Mouse (Mus musculus) midbrain, embryonic 14.5 days (tissue): ENCODE results near the gene Atpif1. TPM values are rescaled to one million over a fixed set of nuclear protein-coding genes. Genes with fewer than 3 reads are reported as not detected.
"Not testable (repeated sequence)": the region's sequence is repeated elsewhere in the genome, so short reads cannot be mapped to it uniquely, and the experiment has no call there.

ENCODE experiments used
- ATAC-seq: fragments of 200-750 bp; cut with Nextera tagmentation; 2 replicates; pipeline ENCODE4 v1.8.0; 2017; ENCODE audit warnings: moderate number of reproducible peaks, moderate library complexity; ENCODE audit not compliant: low FRiP score, low TSS enrichment
- DNase-seq: peaks from one replicate; pipeline ENCODE4 v3.0.0-alpha.2; 2015
- H3K27ac ChIP-seq: fragments of 300-500 bp; sonication (generic); replicated peaks from 2 replicates; pipeline ENCODE4 v1.5.1; 2014; ENCODE audit warnings: mild to moderate bottlenecking, low read depth, low read length, moderate library complexity
- H3K27me3 ChIP-seq: fragments of 300-500 bp; sonication (generic); 2 replicates; pipeline ENCODE4 v1.6.1; 2014; ENCODE audit warnings: low read length, control low read depth, mixed read lengths; ENCODE audit not compliant: control insufficient read depth, insufficient read depth
- H3K36me3 ChIP-seq: fragments of 300-500 bp; sonication (generic); 2 replicates; pipeline ENCODE4 v1.6.1; 2014; ENCODE audit warnings: low read length, control low read depth; ENCODE audit not compliant: control insufficient read depth, insufficient read depth
- H3K4me1 ChIP-seq: fragments of 300-500 bp; sonication (generic); 2 replicates; pipeline ENCODE4 v1.6.1; 2014; ENCODE audit warnings: mild to moderate bottlenecking, antibody characterized with exemption, low read length, control low read depth; ENCODE audit not compliant: control insufficient read depth, insufficient read depth
- H3K4me2 ChIP-seq: fragments of 300-500 bp; sonication (generic); 2 replicates; pipeline ENCODE4 v1.6.1; 2014; ENCODE audit warnings: mild to moderate bottlenecking, low read length, moderate library complexity
- H3K4me3 ChIP-seq: fragments of 300-500 bp; sonication (generic); replicated peaks from 2 replicates; pipeline ENCODE4 v1.5.1; 2014; ENCODE audit warnings: low read depth, low read length
- H3K9ac ChIP-seq: fragments of 300-500 bp; sonication (generic); replicated peaks from 2 replicates; pipeline ENCODE4 v1.6.1; 2014; ENCODE audit warnings: mild to moderate bottlenecking, low read length, moderate library complexity
- H3K9me3 ChIP-seq: fragments of 300-500 bp; sonication (generic); 2 replicates; pipeline ENCODE4 v1.6.1; 2016; ENCODE audit warnings: low read length, control low read depth, mixed read lengths; ENCODE audit not compliant: control insufficient read depth
- WGBS: fragments of 180-500 bp; shearing (Covaris S2); extraction: QIAGEN DNeasy Blood & Tissue Kit; methylation state at CpG from one replicate; pipeline ENCODE4 v1.1.7; 2014; 5-methylcytosine and 5-hydroxymethylcytosine counted together
- polyA plus RNA-seq: library from polyadenylated mRNA; unstranded; fragments of >200 nt; fragmentation: Nextera tagmentation; extraction: Ambion mirVana; gene quantifications from 2 replicates; pipeline ENCODE4 v1.2.1, GENCODE M21; 2014

Atpif1 gene
- polyA plus RNA-seq, 1 experiment from 2014 or later = 1,327 TPM

GRCm38 (mm10) chr4:132563261-132563660 lies 29.8 kb upstream of the Atpif1 start:
- Histone ChIP-seq H3K27ac (no peak overlapping the region), H3K27me3 (no peaks in the 10 kb centered on the region), H3K4me3 (no peak overlapping the region), H3K9me3 (no peaks in the 10 kb centered on the region), H3K4me1 (no peaks in the 10 kb centered on the region), H3K36me3 (no peaks in the 10 kb centered on the region), H3K9ac (no peak overlapping the region), H3K4me2 (no peak overlapping the region)
- ATAC-seq (no peak), DNase-seq (no peak)
- WGBS = 94% methylated on average over 3 of the region's 3 CpGs

- H3K4me3 ChIP-seq, H3K9ac ChIP-seq, DNase-seq, H3K27me3 ChIP-seq, H3K4me2 ChIP-seq, H3K9me3 ChIP-seq, H3K4me1 ChIP-seq, ATAC-seq, H3K27ac ChIP-seq: not testable (repeated sequence)
- 89% methylated on average over 7 of the region's 7 CpGs for WGBS
- H3K36me3 ChIP-seq = peaks cover 40% of the 10 kb centered on the region
These were observed 22.1 kb upstream of the Atpif1 start for GRCm38 (mm10) chr4:132555550-132555949.

- no peak overlapping the region for H3K9ac ChIP-seq
- H3K4me1 ChIP-seq = no peaks in the 10 kb centered on the region
- no peak overlapping the region for H3K27ac ChIP-seq
- peaks cover 48% of the 10 kb centered on the region for H3K36me3 ChIP-seq
- WGBS = 82% methylated on average over 8 of the region's 8 CpGs
- H3K9me3 ChIP-seq = no peaks in the 10 kb centered on the region
- no peak overlapping the region for H3K4me3 ChIP-seq
- no peaks in the 10 kb centered on the region for H3K27me3 ChIP-seq
- H3K4me2 ChIP-seq = no peak overlapping the region
- DNase-seq = no peak
- ATAC-seq = no peak
These were observed 21.2 kb upstream of the Atpif1 start for GRCm38 (mm10) chr4:132554653-132555052.

GRCm38 (mm10) chr4:132554221-132554620 lies 20.8 kb upstream of the Atpif1 start:
- peaks cover 53% of the 10 kb centered on the region for H3K36me3 ChIP-seq
- H3K9me3 ChIP-seq = no peaks in the 10 kb centered on the region
- H3K4me2 ChIP-seq = no peak overlapping the region
- no peak for DNase-seq
- 79% methylated on average over 5 of the region's 5 CpGs for WGBS
- no peaks in the 10 kb centered on the region for H3K4me1 ChIP-seq
- H3K4me3 ChIP-seq = no peak overlapping the region
- no peak overlapping the region for H3K27ac ChIP-seq
- H3K27me3 ChIP-seq = no peaks in the 10 kb centered on the region
- no peak for ATAC-seq
- no peak overlapping the region for H3K9ac ChIP-seq

GRCm38 (mm10) chr4:132545851-132546250 lies 12.4 kb upstream of the Atpif1 start:
- Histone ChIP-seq H3K4me1 (no peaks in the 10 kb centered on the region), H3K36me3 (peaks cover 85% of the 10 kb centered on the region), H3K9ac (no peak overlapping the region), H3K4me2 (no peak overlapping the region), H3K9me3 (no peaks in the 10 kb centered on the region), H3K27ac (no peak overlapping the region), H3K4me3 (no peak overlapping the region), H3K27me3 (no peaks in the 10 kb centered on the region)
- ATAC-seq (no peak), DNase-seq (peak; percentile 84)
- 49% methylated on average over 8 of the region's 8 CpGs for WGBS

- Histone ChIP-seq H3K9ac (no peak overlapping the region), H3K4me3 (no peak overlapping the region), H3K27ac (no peak overlapping the region), H3K9me3 (no peaks in the 10 kb centered on the region), H3K36me3 (peaks cover 74% of the 10 kb centered on the region), H3K27me3 (no peaks in the 10 kb centered on the region), H3K4me1 (no peaks in the 10 kb centered on the region), H3K4me2 (no peak overlapping the region)
- DNase-seq (no peak), ATAC-seq (no peak)
- WGBS = 67% methylated on average over 1 of the region's 1 CpGs
These were observed 9.3 kb upstream of the Atpif1 start for GRCm38 (mm10) chr4:132542724-132543123.

- H3K9me3 ChIP-seq = no peaks in the 10 kb centered on the region
- 94% methylated on average over 4 of the region's 4 CpGs for WGBS
- ATAC-seq (no peak), DNase-seq (no peak)
- H3K4me2 ChIP-seq = no peak overlapping the region
- H3K9ac ChIP-seq = no peak overlapping the region
- peaks cover 61% of the 10 kb centered on the region for H3K36me3 ChIP-seq
- H3K4me3 ChIP-seq = no peak overlapping the region
- H3K27me3 ChIP-seq = no peaks in the 10 kb centered on the region
- no peak overlapping the region for H3K27ac ChIP-seq
- peaks cover 9% of the 10 kb centered on the region for H3K4me1 ChIP-seq
These were observed 8.0 kb upstream of the Atpif1 start for GRCm38 (mm10) chr4:132541413-132541812.

- Histone ChIP-seq H3K4me3 (no peak overlapping the region), H3K9me3 (no peaks in the 10 kb centered on the region), H3K4me1 (peaks cover 12% of the 10 kb centered on the region), H3K27me3 (no peaks in the 10 kb centered on the region), H3K36me3 (peaks cover 54% of the 10 kb centered on the region), H3K4me2 (no peak overlapping the region), H3K9ac (no peak overlapping the region), H3K27ac (no peak overlapping the region)
- WGBS = 94% methylated on average over 5 of the region's 5 CpGs
- no peak for DNase-seq
- ATAC-seq = no peak
These were observed 6.0 kb upstream of the Atpif1 start for GRCm38 (mm10) chr4:132539481-132539880.

GRCm38 (mm10) chr4:132535406-132536121 lies 2.1 kb upstream of the Atpif1 start, which contains the start of gene Dnajc8:
TSS of gene Dnajc8 (plus strand) at chr4:132535550.
- Histone ChIP-seq H3K4me2 (peak within 1 kb of the TSS; percentile 64), H3K9ac (peak within 1 kb of the TSS; percentile 85), H3K27ac (peak within 1 kb of the TSS; percentile 79), H3K27me3 (no peaks in the 10 kb centered on the region), H3K9me3 (no peaks in the 10 kb centered on the region), H3K4me3 (peak within 1 kb of the TSS; percentile 98), H3K4me1 (peaks cover 30% of the 10 kb centered on the region), H3K36me3 (peaks cover 21% of the 10 kb centered on the region)
- under 1% methylated on average over 60 of the region's 60 CpGs for WGBS
- DNase-seq = peak; percentile 98
- peak; percentile 81 for ATAC-seq
